Mouse (Mus musculus): Measurements from ENCODE around the gene Pld3.

The Pld3 gene

DNA sequence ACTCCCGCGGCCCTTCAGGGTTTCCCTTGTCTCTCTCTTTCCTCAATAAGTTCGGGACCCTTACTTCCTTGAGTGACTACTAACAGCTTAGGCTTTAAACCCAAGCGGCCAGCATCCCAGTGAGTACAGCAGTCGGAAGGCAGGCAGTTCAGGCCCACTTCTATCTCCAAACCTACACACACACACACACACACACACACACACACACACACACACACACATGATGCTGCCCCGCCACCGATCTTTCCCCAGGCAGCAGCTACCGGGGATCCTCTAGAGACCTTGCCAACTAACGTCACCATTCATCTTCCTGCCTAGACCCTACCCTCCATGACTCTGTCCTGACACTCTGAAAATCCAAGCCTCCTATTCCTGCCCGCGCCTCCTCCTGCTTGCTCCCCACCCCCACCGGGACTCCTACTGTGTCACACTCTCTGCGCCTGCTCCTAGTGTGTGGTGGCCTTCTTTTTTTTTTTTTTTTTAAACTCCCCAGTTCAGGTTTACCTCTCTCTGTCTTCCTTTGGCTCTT lies 65.2 kb downstream of the Pld3 start:
- DNase-seq (ENCODE audit: low read depth, low spot score) = no peak

DNA sequence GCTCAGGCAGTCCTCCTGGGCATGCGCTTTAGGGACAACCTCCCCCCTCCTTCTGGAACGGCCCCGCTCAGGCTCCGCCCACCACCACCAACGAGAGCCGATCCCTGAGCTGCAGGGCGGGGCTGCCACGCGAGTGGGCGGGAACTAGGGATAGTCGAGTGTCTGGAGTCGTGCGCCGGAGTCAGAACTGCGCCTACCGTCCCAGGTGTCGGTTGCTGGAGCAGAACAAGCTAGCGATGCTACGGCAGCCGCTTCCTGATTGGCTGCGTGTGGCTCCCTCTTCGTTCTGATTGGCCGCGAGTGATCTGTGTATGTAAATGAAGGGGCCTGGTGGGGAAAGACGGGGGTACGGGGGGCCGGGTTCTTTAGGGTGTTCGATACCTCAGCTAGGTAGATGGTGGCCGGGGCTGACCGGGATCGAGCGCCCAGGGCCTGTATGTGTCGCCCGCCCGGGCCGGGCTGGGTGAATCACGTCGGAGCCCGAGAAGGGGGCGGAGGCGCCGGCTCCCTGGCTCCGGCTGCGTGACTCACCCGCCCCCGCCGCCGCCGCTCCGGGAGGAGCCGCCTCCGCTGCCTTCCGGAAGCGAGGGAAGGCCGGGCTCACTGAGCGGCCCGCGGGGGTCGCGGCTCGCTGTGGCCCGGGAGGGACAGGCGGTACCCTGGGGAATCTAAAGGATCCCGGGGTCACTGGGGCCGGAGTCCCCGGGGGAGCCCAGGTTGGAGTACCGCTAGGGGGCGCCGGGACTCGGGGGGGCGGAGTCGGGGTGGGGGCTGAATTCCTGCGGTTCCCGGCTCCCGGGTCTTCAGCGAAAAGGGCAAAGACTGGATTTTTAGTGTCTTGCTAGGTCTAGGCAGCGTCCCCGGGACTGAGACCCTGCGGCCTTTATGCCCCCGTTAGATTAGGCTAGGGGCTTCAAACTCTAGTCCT lies 66.0 kb downstream of the Pld3 start, which contains the start of gene Sertad1:
Sertad1 (plus strand) TSS at position 141 of the 928 bp plus-strand sequence.
- DNase-seq (ENCODE audit: low read depth, low spot score) = peak; percentile 98

DNA sequence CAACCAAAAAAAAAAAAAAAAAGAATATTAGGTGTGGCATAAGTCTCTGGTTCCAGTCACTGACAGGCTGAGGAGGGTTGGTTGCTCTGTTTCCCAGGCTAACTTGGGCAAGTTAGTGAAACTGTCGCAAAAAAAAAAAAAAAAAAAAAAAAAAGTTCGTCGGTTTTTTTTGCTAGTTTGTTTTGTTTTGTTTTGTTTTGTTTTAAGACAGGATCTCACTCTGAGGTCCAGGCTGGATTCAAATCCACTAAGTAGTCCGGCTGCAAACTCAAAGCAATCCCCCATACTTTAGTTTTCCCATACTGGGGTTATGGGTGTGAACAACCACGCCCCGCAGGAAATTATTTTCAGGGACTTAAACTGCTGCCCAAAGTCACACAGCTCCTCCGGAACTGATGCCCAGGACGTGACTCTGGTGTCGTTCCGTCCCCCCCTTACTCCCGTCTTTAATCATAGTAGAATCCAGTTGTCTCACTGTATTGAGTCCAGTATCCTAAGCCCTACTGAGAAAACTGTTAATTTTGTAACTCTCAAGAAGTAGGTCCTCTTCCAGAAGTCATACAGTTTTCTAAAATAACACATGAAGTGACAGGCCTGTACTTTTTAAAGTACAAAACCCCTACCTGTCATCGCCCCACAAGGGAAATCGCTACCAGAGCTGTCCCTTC lies 66.8 kb downstream of the Pld3 start:
- DNase-seq (ENCODE audit: low read depth, low spot score) = no peak

DNA sequence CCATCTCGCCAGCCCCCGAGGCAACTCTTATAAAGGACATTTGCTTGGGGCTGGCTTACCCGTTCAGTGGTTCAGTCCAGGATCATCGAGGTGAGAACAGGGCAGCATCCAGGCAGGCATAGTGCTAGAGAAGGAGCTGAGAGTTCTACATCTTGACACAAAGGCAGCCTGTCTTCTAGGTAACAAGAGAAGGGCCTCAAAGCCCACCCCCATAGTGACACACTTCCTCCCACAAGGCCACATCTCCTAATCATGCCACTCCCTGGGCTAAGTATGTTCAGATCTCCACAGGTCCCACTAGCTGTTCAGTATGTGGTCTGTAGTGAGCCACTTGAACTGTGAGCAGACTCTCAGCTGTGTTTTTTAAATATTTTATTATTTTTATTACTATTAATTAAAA lies 69.2 kb downstream of the Pld3 start:
- no peak for DNase-seq (ENCODE audit: low read depth, low spot score)
